In genomic region chr14:102982627-102983540, GRCm38 (mm10) we compare ENCODE assay signal across 8 mouse cellular contexts. TPM values are rescaled to one million over a fixed set of nuclear protein-coding genes. Genes with fewer than 3 reads are reported as not detected.
DNase-seq lines count a peak whose midpoint lies in the region; ATAC-seq and TF ChIP-seq lines count a peak whose summit lies in the region.

Gene Kctd12 (minus strand): TSS chr14:102982637.

- H3K4me2 ChIP-seq in lung, embryonic 16.5 days (ENCODE audit: low read depth, low read length), result peak within 1 kb of the TSS; percentile 92

- peak within 1 kb of the TSS; percentile 63 for H3K4me3 ChIP-seq in hindbrain, embryonic 10.5 days
- H3K4me3 ChIP-seq in lung, embryonic 16.5 days (ENCODE audit: low read length), result peak within 1 kb of the TSS; percentile 74
- peak within 1 kb of the TSS; percentile 85 for H3K4me3 ChIP-seq in olfactory bulb, adult 2 months (ENCODE audit: insufficient read depth, low read depth, low read length)

- H3K4me1 ChIP-seq in hindbrain, embryonic 10.5 days (replicated peaks), result peaks cover 28% of the 10 kb centered on the region
- peaks cover 10% of the 10 kb centered on the region; the same call in 1 of the 2 replicates for H3K4me1 ChIP-seq in lung, embryonic 16.5 days (replicated peaks; ENCODE audit: control insufficient read depth, insufficient read depth, low read length)
- peaks cover 5% of the 10 kb centered on the region for H3K4me1 ChIP-seq in olfactory bulb, adult 2 months (ENCODE audit: control insufficient read depth, insufficient read depth, low read length)

- TF ChIP-seq POLR2A in olfactory bulb, adult 2 months (IDR thresholded peaks at IDR 0.05; ENCODE audit: insufficient read depth, low read depth, low read length), result no peak

- TF ChIP-seq CTCF in olfactory bulb, adult 2 months (IDR thresholded peaks at IDR 0.05; ENCODE audit: insufficient read depth, low read depth, low read length), result peak; percentile 30; the same call in 1 of the 2 replicates

- DNase-seq in Muller cell, postnatal 12 days (ENCODE audit: inconsistent ontology term), result peak; percentile 93
- DNase-seq in cerebellum, postnatal 14 days, result peak; percentile 73 to 82
- peak; percentile 67 to 78 for DNase-seq in frontal cortex, postnatal 10 days (ENCODE audit: low spot score in 2 of 2)
- peak; percentile 91 for DNase-seq in hindbrain, embryonic 10.5 days (ENCODE audit: low spot score)
- peak; percentile 75 to 84 for DNase-seq in layer of hippocampus, postnatal 10 days (ENCODE audit: low spot score in 2 of 2)
- peak; percentile 67 to 72 for DNase-seq in thymus, adult 18-20 months

- peak within 1 kb of the TSS; percentile 76 for H3K9ac ChIP-seq in lung, embryonic 16.5 days (ENCODE audit: low read length)

- H3K27ac ChIP-seq in hindbrain, embryonic 10.5 days, result peak within 1 kb of the TSS; percentile 88
- H3K27ac ChIP-seq in lung, embryonic 16.5 days (ENCODE audit: low read length), result peak within 1 kb of the TSS; percentile 97
- H3K27ac ChIP-seq in olfactory bulb, adult 2 months (ENCODE audit: insufficient read depth, low read depth, low read length), result peak within 1 kb of the TSS; percentile 69

- H3K27me3 ChIP-seq in hindbrain, embryonic 10.5 days (ENCODE audit: insufficient read depth, poor library complexity, severe bottlenecking), result peaks cover 20% of the 10 kb centered on the region
- 0 out of 2 replicates have a peak, but pooled peaks cover 2% of the 10 kb centered on the region for H3K27me3 ChIP-seq in lung, embryonic 16.5 days (ENCODE audit: control insufficient read depth, insufficient read depth, low read depth, low read length)

- WGBS in hindbrain, embryonic 10.5 days, result 3% methylated on average over 60 of the region's 66 CpGs
- WGBS in lung, embryonic 16.5 days, result 2% methylated on average over 48 of the region's 66 CpGs
- 2% methylated on average over 64 of the region's 66 CpGs for WGBS in olfactory bulb, adult 2 months

- H3K9me3 ChIP-seq in hindbrain, embryonic 10.5 days, result no peaks in the 10 kb centered on the region
- H3K9me3 ChIP-seq in lung, embryonic 16.5 days (ENCODE audit: control insufficient read depth, low read length), result no peaks in the 10 kb centered on the region

- peak; percentile 97 for ATAC-seq in lung, embryonic 16.5 days (ENCODE audit: low read depth)

- no peaks in the 10 kb centered on the region for H3K36me3 ChIP-seq in hindbrain, embryonic 10.5 days
- no peaks in the 10 kb centered on the region for H3K36me3 ChIP-seq in lung, embryonic 16.5 days (ENCODE audit: control insufficient read depth, insufficient read depth, low read length)

RNA-seq across cellular contexts. Expression of gene Kctd12, which starts in this region (rescaled TPM):
- polyA plus RNA-seq in hindbrain, embryonic 10.5 days (2016; fragmentation: Nextera tagmentation; extraction: Ambion mirVana), result 4.2 and 5.2 TPM in 2 replicates
- total RNA-seq in layer of hippocampus, postnatal 10 days (2021), result 100 to 1,000 TPM in 1 of 2 experiments, 10 to 100 TPM in 1; 90.5 to 105 TPM
- 6.7 and 7.1 TPM in 2 replicates for polyA plus RNA-seq in lung, embryonic 16.5 days (2015; fragmentation: Nextera tagmentation; extraction: Ambion mirVana)
- polyA plus RNA-seq in olfactory bulb, adult 2 months (2012; ENCODE audit: insufficient read depth, insufficient read length, low replicate concordance, missing spikeins), result 83.4 and 413 TPM in 2 replicates

Comparison
In these comparisons a context has a peak if more than half of its experiments do, and no peak if none do; other contexts are left out.
1. Peak in every context shown above with its lines: DNase-seq, ATAC-seq, H3K4me3 ChIP-seq and H3K27ac ChIP-seq.
2. RNA of gene Kctd12 (polyA plus RNA-seq): 83.4 to 413 TPM in olfactory bulb, adult 2 months; 6.7 to 7.1 TPM in lung, embryonic 16.5 days and 4.2 to 5.2 TPM in hindbrain, embryonic 10.5 days; every median in the first group is over 10 times any median in the second.